Mouse (Mus musculus) heart, embryonic 15.5 days (tissue): ENCODE results near the gene Slc44a5. TPM values are rescaled to one million over a fixed set of nuclear protein-coding genes. Genes with fewer than 3 reads are reported as not detected.

ENCODE experiments used
- ATAC-seq: fragments of 200-750 bp; cut with Nextera tagmentation; replicated peaks from 2 replicates; pipeline ENCODE4 v1.8.0; 2017; ENCODE audit warnings: low read depth, moderate TSS enrichment; ENCODE audit not compliant: insufficient number of reproducible peaks, insufficient read depth, low FRiP score
- H3K27ac ChIP-seq: fragments of 300-500 bp; sonication (generic); 2 replicates; pipeline ENCODE4 v1.5.1; 2015; ENCODE audit warnings: mild to moderate bottlenecking, inconsistent platforms
- H3K27me3 ChIP-seq: fragments of 300-500 bp; sonication (generic); 2 replicates; pipeline ENCODE4 v1.6.1; 2015; ENCODE audit warnings: inconsistent platforms
- H3K36me3 ChIP-seq: fragments of 300-500 bp; sonication (generic); 2 replicates; pipeline ENCODE4 v1.6.1; 2015; ENCODE audit warnings: mild to moderate bottlenecking, inconsistent platforms
- H3K4me1 ChIP-seq: fragments of 300-500 bp; sonication (generic); replicated peaks from 2 replicates; pipeline ENCODE4 v1.6.1; 2015; ENCODE audit warnings: inconsistent platforms
- H3K4me2 ChIP-seq: fragments of 300-500 bp; sonication (generic); 2 replicates; pipeline ENCODE4 v1.6.1; 2015; ENCODE audit warnings: inconsistent platforms, mild to moderate bottlenecking, moderate library complexity
- H3K4me3 ChIP-seq: fragments of 300-500 bp; sonication (generic); 2 replicates; pipeline ENCODE4 v1.5.1; 2015; ENCODE audit warnings: mild to moderate bottlenecking, inconsistent platforms
- H3K9ac ChIP-seq: fragments of 300-500 bp; sonication (generic); 2 replicates; pipeline ENCODE4 v1.6.1; 2015; ENCODE audit warnings: mild to moderate bottlenecking, inconsistent platforms
- H3K9me3 ChIP-seq: fragments of 300-500 bp; sonication (generic); replicated peaks from 2 replicates; pipeline ENCODE4 v1.6.1; 2016; ENCODE audit warnings: inconsistent platforms
- WGBS: fragments of 180-500 bp; shearing (Covaris S2); methylation state at CpG from one replicate; pipeline ENCODE4 v1.1.7; 2015; ENCODE audit warnings: mixed read lengths; 5-methylcytosine and 5-hydroxymethylcytosine counted together
- polyA plus RNA-seq: library from polyadenylated mRNA; unstranded; fragments of >200 nt; fragmentation: Nextera tagmentation; extraction: Ambion mirVana; gene quantifications from 2 replicates; pipeline ENCODE4 v1.2.1, GENCODE M21; 2015

Slc44a5 gene
- polyA plus RNA-seq, 1 experiment from 2014 or later = 0.52 TPM

GRCm38 (mm10) chr3:153944335-153944990 is 28.8 kb upstream of the Slc44a5 start, which contains the start of gene Acadm:
TSS of gene Acadm (minus strand) at chr3:153944632.
- Histone ChIP-seq H3K4me2 (peak within 1 kb of the TSS; percentile 63), H3K27ac (peak within 1 kb of the TSS; percentile 96), H3K4me1 (peaks cover 17% of the 10 kb centered on the region), H3K9me3 (no peaks in the 10 kb centered on the region), H3K36me3 (peaks cover 19% of the 10 kb centered on the region), H3K27me3 (no peaks in the 10 kb centered on the region), H3K4me3 (peak within 1 kb of the TSS; percentile 94), H3K9ac (peak within 1 kb of the TSS; percentile 95)
- peak; percentile 97 for ATAC-seq
- WGBS = under 1% methylated on average over 41 of the region's 41 CpGs

GRCm38 (mm10) chr3:153947271-153947670 is 26.0 kb upstream of the Slc44a5 start:
- H3K9me3 ChIP-seq = no peaks in the 10 kb centered on the region
- no peak overlapping the region for H3K9ac ChIP-seq
- ATAC-seq = no peak
- H3K4me3 ChIP-seq = no peak overlapping the region
- H3K4me2 ChIP-seq = no peak overlapping the region
- H3K36me3 ChIP-seq = no peaks in the 10 kb centered on the region
- H3K4me1 ChIP-seq = peaks cover 13% of the 10 kb centered on the region
- no peaks in the 10 kb centered on the region for H3K27me3 ChIP-seq
- WGBS = 74% methylated on average over 4 of the region's 4 CpGs
- no peak overlapping the region for H3K27ac ChIP-seq

- 57% methylated on average over 2 of the region's 2 CpGs for WGBS
- Histone ChIP-seq H3K4me1 (peaks cover 7% of the 10 kb centered on the region; the same call in 1 of the 2 replicates), H3K36me3 (no peaks in the 10 kb centered on the region), H3K27me3 (no peaks in the 10 kb centered on the region), H3K27ac (no peak overlapping the region), H3K9ac (no peak overlapping the region), H3K9me3 (no peaks in the 10 kb centered on the region), H3K4me3 (no peak overlapping the region), H3K4me2 (no peak overlapping the region)
- no peak for ATAC-seq
These were observed 25.1 kb upstream of the Slc44a5 start for GRCm38 (mm10) chr3:153948176-153948575.

GRCm38 (mm10) chr3:153957916-153958315 is 15.3 kb upstream of the Slc44a5 start:
- no peak for ATAC-seq
- WGBS = 85% methylated on average over 5 of the region's 5 CpGs
- Histone ChIP-seq H3K4me1 (no peaks in the 10 kb centered on the region), H3K36me3 (no peaks in the 10 kb centered on the region), H3K4me3 (no peak overlapping the region), H3K4me2 (no peak overlapping the region), H3K9ac (no peak overlapping the region), H3K27ac (no peak overlapping the region), H3K27me3 (no peaks in the 10 kb centered on the region), H3K9me3 (no peaks in the 10 kb centered on the region)

GRCm38 (mm10) chr3:153959035-153959730 is 14.1 kb upstream of the Slc44a5 start:
- no peaks in the 10 kb centered on the region for H3K4me1 ChIP-seq
- ATAC-seq = no peak
- no peak overlapping the region for H3K27ac ChIP-seq
- no peak overlapping the region for H3K4me3 ChIP-seq
- no peaks in the 10 kb centered on the region for H3K36me3 ChIP-seq
- no peaks in the 10 kb centered on the region for H3K9me3 ChIP-seq
- 100% methylated on average over 1 of the region's 1 CpGs for WGBS
- no peaks in the 10 kb centered on the region for H3K27me3 ChIP-seq
- no peak overlapping the region for H3K9ac ChIP-seq
- no peak overlapping the region for H3K4me2 ChIP-seq

- Histone ChIP-seq H3K27me3 (no peaks in the 10 kb centered on the region), H3K27ac (no peak overlapping the region), H3K9me3 (no peaks in the 10 kb centered on the region), H3K4me2 (no peak overlapping the region), H3K4me1 (no peaks in the 10 kb centered on the region), H3K4me3 (no peak overlapping the region), H3K36me3 (no peaks in the 10 kb centered on the region), H3K9ac (no peak overlapping the region)
- WGBS = 78% methylated on average over 9 of the region's 9 CpGs
- no peak for ATAC-seq
These were observed 13.5 kb upstream of the Slc44a5 start for GRCm38 (mm10) chr3:153959731-153960207.

GRCm38 (mm10) chr3:153960884-153961283 is 12.4 kb upstream of the Slc44a5 start:
- no peak for ATAC-seq
- 39% methylated on average over 2 of the region's 2 CpGs for WGBS
- Histone ChIP-seq H3K4me3 (no peak overlapping the region), H3K9ac (no peak overlapping the region), H3K27ac (no peak overlapping the region), H3K9me3 (no peaks in the 10 kb centered on the region), H3K36me3 (no peaks in the 10 kb centered on the region), H3K4me1 (no peaks in the 10 kb centered on the region), H3K4me2 (no peak overlapping the region), H3K27me3 (no peaks in the 10 kb centered on the region)

- no peaks in the 10 kb centered on the region for H3K27me3 ChIP-seq
- no peak overlapping the region for H3K9ac ChIP-seq
- H3K4me1 ChIP-seq = no peaks in the 10 kb centered on the region
- H3K9me3 ChIP-seq = no peaks in the 10 kb centered on the region
- H3K36me3 ChIP-seq = no peaks in the 10 kb centered on the region
- no peak overlapping the region for H3K4me3 ChIP-seq
- no peak overlapping the region for H3K4me2 ChIP-seq
- no peak overlapping the region for H3K27ac ChIP-seq
- 69% methylated on average over 6 of the region's 6 CpGs for WGBS
- ATAC-seq = no peak
These were observed 11.4 kb upstream of the Slc44a5 start for GRCm38 (mm10) chr3:153961632-153962389.

GRCm38 (mm10) chr3:153967447-153967846 is 5.8 kb upstream of the Slc44a5 start:
- H3K9ac ChIP-seq = no peak overlapping the region
- WGBS = 72% methylated on average over 5 of the region's 5 CpGs

GRCm38 (mm10) chr3:153968549-153968948 is 4.7 kb upstream of the Slc44a5 start:
- no peak overlapping the region for H3K9ac ChIP-seq
- peaks cover 6% of the 10 kb centered on the region for H3K4me1 ChIP-seq
- peaks cover 14% of the 10 kb centered on the region for H3K27me3 ChIP-seq
- H3K27ac ChIP-seq = no peak overlapping the region
- 48% methylated on average over 4 of the region's 4 CpGs for WGBS
- no peaks in the 10 kb centered on the region for H3K9me3 ChIP-seq
- ATAC-seq = no peak
- H3K36me3 ChIP-seq = no peaks in the 10 kb centered on the region
- H3K4me3 ChIP-seq = no peak overlapping the region
- no peak overlapping the region for H3K4me2 ChIP-seq

More at GRCm38 (mm10) chr3:153967447-153967846, 5.8 kb upstream of the Slc44a5 start:
- Histone ChIP-seq H3K4me1 (no peaks in the 10 kb centered on the region), H3K27ac (no peak overlapping the region), H3K4me2 (no peak overlapping the region), H3K4me3 (no peak overlapping the region), H3K36me3 (no peaks in the 10 kb centered on the region), H3K27me3 (peaks cover 3% of the 10 kb centered on the region), H3K9me3 (no peaks in the 10 kb centered on the region)
- ATAC-seq = no peak

- H3K9me3 ChIP-seq = no peaks in the 10 kb centered on the region
- no peak overlapping the region for H3K27ac ChIP-seq
- H3K4me1 ChIP-seq = peaks cover 15% of the 10 kb centered on the region
- no peaks in the 10 kb centered on the region for H3K36me3 ChIP-seq
- 83% methylated on average over 4 of the region's 4 CpGs for WGBS
- no peak overlapping the region for H3K4me3 ChIP-seq
- H3K27me3 ChIP-seq = peaks cover 23% of the 10 kb centered on the region
- ATAC-seq = no peak
- H3K4me2 ChIP-seq = no peak overlapping the region
- H3K9ac ChIP-seq = no peak overlapping the region
These were observed 3.8 kb upstream of the Slc44a5 start for GRCm38 (mm10) chr3:153969451-153969850.
